Mouse (Mus musculus): ENCODE results near the gene Col15a1. TPM values are rescaled to one million over a fixed set of nuclear protein-coding genes. Genes with fewer than 3 reads are reported as not detected.

The Col15a1 gene
- polyA plus RNA-seq, 2 experiments, result 0.29 to 0.40 TPM

DNA sequence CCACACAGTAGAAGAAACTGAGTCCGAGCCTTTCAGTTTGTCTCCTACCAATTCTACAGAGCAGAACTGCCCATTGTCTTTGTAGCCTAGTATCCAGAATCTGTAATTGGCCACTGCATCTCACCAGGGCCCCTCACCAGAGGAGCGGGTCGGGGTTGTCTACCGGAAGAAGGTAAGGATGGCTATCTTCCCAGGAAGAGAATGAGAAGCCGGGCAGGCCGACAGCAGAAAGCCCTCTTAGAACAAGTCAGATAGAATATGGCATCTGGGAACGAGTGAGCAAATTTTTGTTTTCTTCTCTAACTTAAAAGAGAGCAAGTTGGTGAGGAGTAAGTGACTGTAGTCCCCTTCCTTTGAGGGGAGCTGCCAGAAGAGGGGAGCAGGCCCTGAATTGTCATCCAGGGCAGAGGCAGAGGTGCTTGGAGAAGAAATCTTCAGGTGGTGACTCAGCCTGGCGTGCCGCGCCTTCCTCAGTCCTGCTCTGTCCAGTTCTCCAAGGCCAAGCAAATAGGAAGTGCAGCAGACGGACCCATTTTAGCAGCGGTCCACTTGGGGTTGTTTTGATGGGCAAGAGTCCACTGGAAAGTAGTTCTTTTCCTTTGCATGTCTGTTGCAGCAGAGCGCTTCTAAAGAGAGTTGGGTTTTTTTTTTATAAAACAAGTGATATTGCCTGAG is 122.6 kb downstream of the Col15a1 start:
- Histone ChIP-seq H3K9me3 (ENCODE audit: control insufficient read depth, low read length) (no peaks in the 10 kb centered on the region), H3K4me2 (ENCODE audit: low read depth) (no peak overlapping the region), H3K27ac (no peak overlapping the region), H3K9ac (replicated peaks) (no peak overlapping the region), H3K4me1 (replicated peaks; ENCODE audit: control insufficient read depth in 2 of 2, insufficient read depth in 2 of 2, low read length in 1 of 2) (no peaks in the 10 kb centered on the region), H3K36me3 (replicated peaks; ENCODE audit: control insufficient read depth, insufficient read depth, low read depth) (no peaks in the 10 kb centered on the region), H3K27me3 (ENCODE audit: control insufficient read depth, insufficient read depth, low read length) (no peaks in the 10 kb centered on the region; the same call in 1 of the 2 replicates), H3K4me3 (ENCODE audit: insufficient read depth in 1 of 2, low read depth in 2 of 2, low read length in 2 of 2) (no peak overlapping the region)
- no peak for TF ChIP-seq EP300 (IDR thresholded peaks at IDR 0.05; ENCODE audit: low read depth)
- TF ChIP-seq CTCF (IDR thresholded peaks at IDR 0.05; ENCODE audit: low read depth), result no peak
- DNase-seq (ENCODE audit: low read depth in 3 of 3, low spot score in 3 of 3) (no peak), ATAC-seq (ENCODE audit: insufficient read depth) (no peak)
- 72% methylated on average over 13 of the region's 13 CpGs for WGBS (ENCODE audit: insufficient replicate concordance)

DNA sequence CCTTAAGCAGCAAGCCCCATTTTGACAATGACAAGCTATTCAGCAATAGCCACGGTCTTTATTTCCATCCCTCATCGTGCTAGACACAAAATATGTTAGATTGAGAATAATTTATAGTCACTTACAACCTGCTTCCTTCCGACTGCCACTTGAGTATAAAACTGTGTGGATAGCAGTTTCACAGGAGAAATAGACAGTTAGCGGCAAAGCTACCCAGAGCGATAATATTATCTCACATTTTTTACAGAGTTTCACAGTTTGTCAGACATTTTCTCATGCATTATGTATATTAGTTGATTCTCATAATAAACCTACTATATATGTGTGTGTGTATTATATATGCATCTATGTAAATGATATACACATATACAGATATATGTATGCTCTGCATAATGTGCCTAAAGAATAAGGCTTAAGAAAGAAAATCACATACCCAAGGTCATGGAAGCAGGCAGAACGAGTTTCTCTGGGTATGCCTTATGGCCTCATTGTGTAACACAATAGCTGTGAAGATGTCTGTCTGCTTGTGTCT is 124.9 kb downstream of the Col15a1 start:
- H3K4me3 ChIP-seq (ENCODE audit: insufficient read depth in 1 of 2, low read depth in 2 of 2, low read length in 2 of 2), result no peak overlapping the region
- no peaks in the 10 kb centered on the region for H3K4me1 ChIP-seq (replicated peaks; ENCODE audit: control insufficient read depth in 2 of 2, insufficient read depth in 2 of 2, low read length in 1 of 2)
- no peak overlapping the region for H3K4me2 ChIP-seq (ENCODE audit: low read depth)
- H3K9me3 ChIP-seq (ENCODE audit: control insufficient read depth, low read length), result no peaks in the 10 kb centered on the region
- no peak overlapping the region for H3K9ac ChIP-seq (replicated peaks)
- ATAC-seq (ENCODE audit: insufficient read depth), result no peak
- H3K27ac ChIP-seq, result no peak overlapping the region
- no peak for DNase-seq (ENCODE audit: low read depth in 3 of 3, low spot score in 3 of 3)
- TF ChIP-seq CTCF (IDR thresholded peaks at IDR 0.05; ENCODE audit: low read depth), result no peak
- no peak for TF ChIP-seq EP300 (IDR thresholded peaks at IDR 0.05; ENCODE audit: low read depth)
- 65% methylated on average over 6 of the region's 6 CpGs for WGBS (ENCODE audit: insufficient replicate concordance)
- no peaks in the 10 kb centered on the region; the same call in 1 of the 2 replicates for H3K27me3 ChIP-seq (ENCODE audit: control insufficient read depth, insufficient read depth, low read length)
- no peaks in the 10 kb centered on the region for H3K36me3 ChIP-seq (replicated peaks; ENCODE audit: control insufficient read depth, insufficient read depth, low read depth)

DNA sequence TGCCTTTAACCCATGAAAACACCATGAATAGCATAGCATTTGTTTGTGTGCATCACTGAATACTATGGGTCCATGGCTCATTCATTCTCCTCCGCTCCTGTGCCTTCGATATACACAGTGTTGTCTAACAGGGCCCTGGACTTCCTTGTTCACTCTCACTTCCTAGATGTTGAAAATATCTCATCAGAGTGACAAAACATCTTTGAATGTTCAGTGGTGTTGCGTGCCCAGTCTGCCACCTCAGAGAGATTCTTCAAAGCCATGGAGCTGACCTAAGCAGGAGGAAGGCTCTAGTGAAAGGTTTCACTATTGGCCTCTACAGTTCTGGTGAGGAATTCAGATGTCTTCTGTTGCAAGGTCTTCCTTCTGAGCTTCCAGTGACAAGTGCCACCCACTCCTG is 125.6 kb downstream of the Col15a1 start:
- no peaks in the 10 kb centered on the region for H3K4me1 ChIP-seq (replicated peaks; ENCODE audit: control insufficient read depth in 2 of 2, insufficient read depth in 2 of 2, low read length in 1 of 2)
- no peak overlapping the region for H3K4me3 ChIP-seq (ENCODE audit: insufficient read depth in 1 of 2, low read depth in 2 of 2, low read length in 2 of 2)
- no peak overlapping the region for H3K27ac ChIP-seq
- ATAC-seq (ENCODE audit: insufficient read depth) (no peak), DNase-seq (ENCODE audit: low read depth in 3 of 3, low spot score in 3 of 3) (no peak)
- no peaks in the 10 kb centered on the region for H3K36me3 ChIP-seq (replicated peaks; ENCODE audit: control insufficient read depth, insufficient read depth, low read depth)
- no peaks in the 10 kb centered on the region for H3K9me3 ChIP-seq (ENCODE audit: control insufficient read depth, low read length)
- no peak overlapping the region for H3K9ac ChIP-seq (replicated peaks)
- H3K27me3 ChIP-seq (ENCODE audit: control insufficient read depth, insufficient read depth, low read length), result no peaks in the 10 kb centered on the region; the same call in 1 of the 2 replicates
- WGBS (ENCODE audit: insufficient replicate concordance), result 60% methylated on average over 3 of the region's 3 CpGs
- TF ChIP-seq EP300 (IDR thresholded peaks at IDR 0.05; ENCODE audit: low read depth) (no peak), CTCF (IDR thresholded peaks at IDR 0.05; ENCODE audit: low read depth) (no peak)
- no peak overlapping the region for H3K4me2 ChIP-seq (ENCODE audit: low read depth)

DNA sequence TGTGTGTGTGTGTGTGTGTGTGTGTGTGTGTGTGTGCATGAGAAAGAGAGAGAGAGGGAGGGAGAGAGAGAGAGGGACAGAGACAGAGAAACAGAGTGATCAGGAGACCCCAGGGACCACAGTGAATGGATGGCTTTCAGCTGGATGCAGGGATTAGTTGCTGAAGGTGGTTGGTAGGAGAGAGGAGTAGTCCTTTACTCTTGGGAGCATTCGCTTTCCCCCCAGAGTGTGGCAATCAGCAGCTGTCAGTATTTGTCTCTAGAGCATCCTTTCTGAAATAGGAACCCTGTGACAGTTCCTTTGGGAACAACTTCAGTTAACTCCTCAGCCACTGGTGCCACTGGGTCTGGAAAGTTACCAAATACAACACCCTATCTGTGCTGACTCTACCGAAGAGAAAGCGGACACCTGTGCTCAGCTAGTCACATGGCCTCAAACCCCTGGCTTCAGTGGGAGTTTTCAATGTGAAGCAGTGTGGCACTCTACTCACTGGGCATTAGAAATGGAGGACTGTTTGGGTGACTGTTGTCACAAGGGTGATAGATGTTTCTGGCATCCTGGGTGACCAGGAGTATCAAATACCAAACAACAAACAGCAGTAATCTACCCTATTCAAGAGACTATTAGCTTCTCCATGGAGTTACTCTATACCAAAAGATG is 129.1 kb downstream of the Col15a1 start:
- Histone ChIP-seq H3K27ac (no peak overlapping the region), H3K4me1 (replicated peaks; ENCODE audit: control insufficient read depth in 2 of 2, insufficient read depth in 2 of 2, low read length in 1 of 2) (no peaks in the 10 kb centered on the region), H3K27me3 (ENCODE audit: control insufficient read depth, insufficient read depth, low read length) (no peaks in the 10 kb centered on the region), H3K4me2 (ENCODE audit: low read depth) (no peak overlapping the region), H3K9me3 (ENCODE audit: control insufficient read depth, low read length) (no peaks in the 10 kb centered on the region), H3K9ac (replicated peaks) (no peak overlapping the region), H3K4me3 (ENCODE audit: insufficient read depth in 1 of 2, low read depth in 2 of 2, low read length in 2 of 2) (no peak overlapping the region), H3K36me3 (replicated peaks; ENCODE audit: control insufficient read depth, insufficient read depth, low read depth) (no peaks in the 10 kb centered on the region)
- DNase-seq (ENCODE audit: low read depth in 3 of 3, low spot score in 3 of 3) (no peak), ATAC-seq (ENCODE audit: insufficient read depth) (no peak)
- 79% methylated on average over 3 of the region's 3 CpGs for WGBS (ENCODE audit: insufficient replicate concordance)
- TF ChIP-seq CTCF (IDR thresholded peaks at IDR 0.05; ENCODE audit: low read depth) (no peak), EP300 (IDR thresholded peaks at IDR 0.05; ENCODE audit: low read depth) (no peak)

DNA sequence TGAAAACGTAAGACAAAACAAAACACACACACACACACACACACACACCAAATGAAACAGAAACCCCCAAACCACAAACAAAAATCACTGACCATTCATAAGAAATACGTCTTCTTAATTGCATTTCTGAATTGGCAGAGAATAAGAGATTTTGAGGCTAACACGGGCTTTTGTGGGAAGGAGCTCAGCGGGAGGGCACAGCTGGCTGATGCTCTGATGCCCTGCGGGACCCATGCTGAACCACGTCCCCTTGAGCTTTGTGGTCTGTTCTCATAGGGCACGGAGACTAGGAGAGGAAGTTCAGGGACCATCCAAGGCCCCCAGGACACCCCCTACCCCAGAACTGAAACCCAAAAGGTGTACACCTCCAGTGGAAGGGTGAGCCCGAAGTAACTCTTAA is 134.7 kb downstream of the Col15a1 start:
- 45% methylated on average over 8 of the region's 8 CpGs for WGBS (ENCODE audit: insufficient replicate concordance)
- H3K4me1 ChIP-seq (replicated peaks; ENCODE audit: control insufficient read depth in 2 of 2, insufficient read depth in 2 of 2, low read length in 1 of 2), result no peaks in the 10 kb centered on the region
- no peak for TF ChIP-seq EP300 (IDR thresholded peaks at IDR 0.05; ENCODE audit: low read depth)
- TF ChIP-seq CTCF (IDR thresholded peaks at IDR 0.05; ENCODE audit: low read depth), result no peak
- no peak overlapping the region for H3K4me2 ChIP-seq (ENCODE audit: low read depth)
- H3K27ac ChIP-seq, result no peak overlapping the region
- no peaks in the 10 kb centered on the region for H3K9me3 ChIP-seq (ENCODE audit: control insufficient read depth, low read length)
- ATAC-seq (ENCODE audit: insufficient read depth) (no peak), DNase-seq (ENCODE audit: low read depth in 3 of 3, low spot score in 3 of 3) (no peak)
- no peaks in the 10 kb centered on the region for H3K27me3 ChIP-seq (ENCODE audit: control insufficient read depth, insufficient read depth, low read length)
- H3K36me3 ChIP-seq (replicated peaks; ENCODE audit: control insufficient read depth, insufficient read depth, low read depth), result no peaks in the 10 kb centered on the region
- H3K9ac ChIP-seq (replicated peaks), result no peak overlapping the region
- no peak overlapping the region for H3K4me3 ChIP-seq (ENCODE audit: insufficient read depth in 1 of 2, low read depth in 2 of 2, low read length in 2 of 2)

Data from liver, embryonic 14.5 days (tissue).